Mouse (Mus musculus): ENCODE results near the gene Wnt1. TPM values are rescaled to one million over a fixed set of nuclear protein-coding genes. Genes with fewer than 3 reads are reported as not detected.

Gene Wnt1
- polyA plus RNA-seq, 1 experiment = 3.5 TPM

GRCm38 (mm10) chr15:98778806-98779205 is 10.9 kb upstream of the Wnt1 start:
- TF ChIP-seq POLR2A (IDR thresholded peaks at IDR 0.05; ENCODE audit: control insufficient read depth, low read depth, low read length) = no peak
- H3K36me3 ChIP-seq (ENCODE audit: control insufficient read depth, insufficient read depth, low read length) = no peaks in the 10 kb centered on the region
- H3K27ac ChIP-seq (ENCODE audit: control insufficient read depth, insufficient read depth, low read depth, low read length) = no peak overlapping the region
- peaks cover 31% of the 10 kb centered on the region for H3K4me1 ChIP-seq (ENCODE audit: control insufficient read depth, insufficient read depth, low read length)
- H3K27me3 ChIP-seq (ENCODE audit: control insufficient read depth, insufficient read depth, low read length) = peaks cover 8% of the 10 kb centered on the region
- no peak overlapping the region for H3K4me3 ChIP-seq (ENCODE audit: control insufficient read depth, low read depth, low read length)

GRCm38 (mm10) chr15:98780075-98780474 is 9.6 kb upstream of the Wnt1 start:
- no peak overlapping the region for H3K27ac ChIP-seq (ENCODE audit: control insufficient read depth, insufficient read depth, low read depth, low read length)
- peaks cover 25% of the 10 kb centered on the region for H3K4me1 ChIP-seq (ENCODE audit: control insufficient read depth, insufficient read depth, low read length)
- TF ChIP-seq POLR2A (IDR thresholded peaks at IDR 0.05; ENCODE audit: control insufficient read depth, low read depth, low read length) (no peak), CTCF (IDR thresholded peaks at IDR 0.05; ENCODE audit: control insufficient read depth, insufficient read depth, insufficient replicate concordance, low read depth, low read length) (no peak)
- peaks cover 8% of the 10 kb centered on the region for H3K27me3 ChIP-seq (ENCODE audit: control insufficient read depth, insufficient read depth, low read length)
- no peak overlapping the region for H3K4me3 ChIP-seq (ENCODE audit: control insufficient read depth, low read depth, low read length)
- H3K36me3 ChIP-seq (ENCODE audit: control insufficient read depth, insufficient read depth, low read length) = no peaks in the 10 kb centered on the region

GRCm38 (mm10) chr15:98780573-98780972 is 9.1 kb upstream of the Wnt1 start:
- 0 out of 2 replicates have a peak, but pooled peaks have one; percentile 9 for TF ChIP-seq CTCF (IDR thresholded peaks at IDR 0.05; ENCODE audit: control insufficient read depth, insufficient read depth, insufficient replicate concordance, low read depth, low read length)
- TF ChIP-seq POLR2A (IDR thresholded peaks at IDR 0.05; ENCODE audit: control insufficient read depth, low read depth, low read length) = no peak
- H3K27ac ChIP-seq (ENCODE audit: control insufficient read depth, insufficient read depth, low read depth, low read length) = no peak overlapping the region
- H3K4me1 ChIP-seq (ENCODE audit: control insufficient read depth, insufficient read depth, low read length) = peaks cover 25% of the 10 kb centered on the region
- H3K36me3 ChIP-seq (ENCODE audit: control insufficient read depth, insufficient read depth, low read length) = no peaks in the 10 kb centered on the region
- no peak overlapping the region for H3K4me3 ChIP-seq (ENCODE audit: control insufficient read depth, low read depth, low read length)
- peaks cover 8% of the 10 kb centered on the region for H3K27me3 ChIP-seq (ENCODE audit: control insufficient read depth, insufficient read depth, low read length)

DNA sequence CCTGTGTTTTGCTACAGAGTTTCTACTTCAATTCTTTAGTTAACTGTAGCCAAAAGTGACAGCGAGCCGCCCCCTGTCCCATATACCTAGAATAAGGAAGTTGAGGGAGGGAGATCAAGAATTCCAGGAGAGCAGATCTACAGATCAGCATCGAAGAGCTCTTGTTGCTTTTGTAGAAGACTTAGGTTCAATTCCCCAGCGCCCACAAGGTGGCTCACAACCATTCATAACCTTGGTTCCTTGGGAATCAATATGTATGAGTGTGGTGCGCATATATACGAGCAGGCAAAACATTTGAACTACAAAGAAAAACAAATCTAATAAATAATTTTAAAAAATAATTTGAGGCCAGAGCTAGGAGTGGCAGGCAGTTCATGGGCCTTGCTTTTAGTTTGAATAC is 8.5 kb upstream of the Wnt1 start:
- TF ChIP-seq CTCF (IDR thresholded peaks at IDR 0.05; ENCODE audit: control insufficient read depth, insufficient read depth, insufficient replicate concordance, low read depth, low read length) (no peak), POLR2A (IDR thresholded peaks at IDR 0.05; ENCODE audit: control insufficient read depth, low read depth, low read length) (no peak)
- no peaks in the 10 kb centered on the region for H3K36me3 ChIP-seq (ENCODE audit: control insufficient read depth, insufficient read depth, low read length)
- peaks cover 22% of the 10 kb centered on the region for H3K4me1 ChIP-seq (ENCODE audit: control insufficient read depth, insufficient read depth, low read length)
- no peak overlapping the region for H3K27ac ChIP-seq (ENCODE audit: control insufficient read depth, insufficient read depth, low read depth, low read length)
- H3K27me3 ChIP-seq (ENCODE audit: control insufficient read depth, insufficient read depth, low read length) = peaks cover 8% of the 10 kb centered on the region
- no peak overlapping the region for H3K4me3 ChIP-seq (ENCODE audit: control insufficient read depth, low read depth, low read length)

DNA sequence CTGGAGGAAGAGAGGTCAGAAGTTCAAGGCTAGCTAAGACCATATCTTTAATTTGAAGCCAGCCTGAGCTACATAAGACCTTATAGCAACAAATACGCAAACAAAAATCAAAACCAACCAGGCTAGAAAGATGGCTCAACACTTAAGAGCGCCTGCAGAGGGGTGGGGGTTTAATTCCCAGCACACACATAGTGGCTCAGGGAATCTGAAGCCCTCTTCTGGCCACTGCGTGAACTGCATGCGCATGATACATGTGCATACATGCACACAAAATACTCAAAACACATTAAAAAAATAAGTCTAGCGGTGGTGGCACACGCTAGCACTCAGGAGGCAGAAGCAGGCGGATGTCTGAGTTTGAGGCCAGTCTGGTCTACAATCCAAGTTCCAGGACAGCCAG is 3.9 kb upstream of the Wnt1 start:
- Histone ChIP-seq H3K4me1 (ENCODE audit: control insufficient read depth, insufficient read depth, low read length) (peaks cover 7% of the 10 kb centered on the region), H3K27ac (ENCODE audit: control insufficient read depth, insufficient read depth, low read depth, low read length) (no peak overlapping the region), H3K4me3 (ENCODE audit: control insufficient read depth, low read depth, low read length) (no peak overlapping the region), H3K27me3 (ENCODE audit: control insufficient read depth, insufficient read depth, low read length) (peaks cover 7% of the 10 kb centered on the region; the same call in 1 of the 2 replicates), H3K36me3 (ENCODE audit: control insufficient read depth, insufficient read depth, low read length) (no peaks in the 10 kb centered on the region)
- TF ChIP-seq POLR2A (IDR thresholded peaks at IDR 0.05; ENCODE audit: control insufficient read depth, low read depth, low read length) (no peak), CTCF (IDR thresholded peaks at IDR 0.05; ENCODE audit: control insufficient read depth, insufficient read depth, insufficient replicate concordance, low read depth, low read length) (peak; percentile 50; the same call in 1 of the 2 replicates)

DNA sequence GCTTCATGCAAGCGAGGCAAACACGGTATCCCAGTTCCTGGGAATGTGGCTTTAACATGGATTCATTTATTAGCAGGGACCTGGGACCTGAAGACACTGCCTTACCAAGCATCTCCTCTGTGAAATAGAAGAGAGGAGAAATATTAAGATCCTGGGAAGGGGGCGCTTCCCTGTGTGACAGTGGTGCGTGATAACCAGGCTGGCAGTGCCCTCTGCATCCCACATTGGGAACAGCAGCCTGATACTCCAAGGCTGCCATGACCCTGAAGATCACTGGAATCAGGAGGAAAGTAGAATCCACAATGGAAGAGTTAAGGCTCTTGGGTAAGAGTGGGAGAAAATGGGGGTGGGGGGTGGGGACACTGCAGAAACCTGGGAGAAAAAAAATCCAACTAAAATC is 1.7 kb upstream of the Wnt1 start:
- peak; percentile 42; the same call in 1 of the 2 replicates for TF ChIP-seq CTCF (IDR thresholded peaks at IDR 0.05; ENCODE audit: control insufficient read depth, insufficient read depth, insufficient replicate concordance, low read depth, low read length)
- TF ChIP-seq POLR2A (IDR thresholded peaks at IDR 0.05; ENCODE audit: control insufficient read depth, low read depth, low read length) = no peak
- no peak overlapping the region for H3K27ac ChIP-seq (ENCODE audit: control insufficient read depth, insufficient read depth, low read depth, low read length)
- no peaks in the 10 kb centered on the region for H3K36me3 ChIP-seq (ENCODE audit: control insufficient read depth, insufficient read depth, low read length)
- peaks cover 10% of the 10 kb centered on the region; the same call in 1 of the 2 replicates for H3K27me3 ChIP-seq (ENCODE audit: control insufficient read depth, insufficient read depth, low read length)
- H3K4me1 ChIP-seq (ENCODE audit: control insufficient read depth, insufficient read depth, low read length) = peaks cover 27% of the 10 kb centered on the region
- H3K4me3 ChIP-seq (ENCODE audit: control insufficient read depth, low read depth, low read length) = no peak overlapping the region

GRCm38 (mm10) chr15:98788972-98789660 is 541 bp upstream of the Wnt1 start:
- Histone ChIP-seq H3K4me1 (ENCODE audit: control insufficient read depth, insufficient read depth, low read length) (peaks cover 31% of the 10 kb centered on the region), H3K27ac (ENCODE audit: control insufficient read depth, insufficient read depth, low read depth, low read length) (no peak overlapping the region), H3K36me3 (ENCODE audit: control insufficient read depth, insufficient read depth, low read length) (no peaks in the 10 kb centered on the region), H3K27me3 (ENCODE audit: control insufficient read depth, insufficient read depth, low read length) (peaks cover 10% of the 10 kb centered on the region; the same call in 1 of the 2 replicates), H3K4me3 (ENCODE audit: control insufficient read depth, low read depth, low read length) (peak overlapping the region; percentile 8)
- TF ChIP-seq CTCF (IDR thresholded peaks at IDR 0.05; ENCODE audit: control insufficient read depth, insufficient read depth, insufficient replicate concordance, low read depth, low read length) (0 out of 2 replicates have a peak, but pooled peaks have one; percentile 19), POLR2A (IDR thresholded peaks at IDR 0.05; ENCODE audit: control insufficient read depth, low read depth, low read length) (no peak)
